Mouse (Mus musculus) limb, embryonic 14.5 days (tissue): ENCODE data around the gene Naif1. TPM values are rescaled to one million over a fixed set of nuclear protein-coding genes. Genes with fewer than 3 reads are reported as not detected.
A peak's percentile ranks its signal among the peaks of the same experiment; 100 is the strongest.

ENCODE experiments used
- ATAC-seq: fragments of 200-750 bp; cut with Nextera tagmentation; 2 replicates; pipeline ENCODE4 v1.8.0; 2017; ENCODE audit warnings: low read depth, moderate number of reproducible peaks, moderate TSS enrichment; ENCODE audit not compliant: low FRiP score
- DNase-seq: peaks from one replicate; pipeline ENCODE4 v3.0.0-alpha.2; 2015; ENCODE audit warnings: low spot score
- H3K27ac ChIP-seq: fragments of 300-500 bp; sonication (generic); replicated peaks from 2 replicates; pipeline ENCODE4 v1.5.1; 2014; ENCODE audit warnings: low read depth, mild to moderate bottlenecking, low read length, moderate library complexity, mixed read lengths
- H3K27me3 ChIP-seq: fragments of 300-500 bp; sonication (generic); 2 replicates; pipeline ENCODE4 v1.6.1; 2014; ENCODE audit warnings: low read length, mixed read lengths; ENCODE audit not compliant: control insufficient read depth, insufficient read depth
- H3K36me3 ChIP-seq: fragments of 300-500 bp; sonication (generic); 2 replicates; pipeline ENCODE4 v1.6.1; 2014; ENCODE audit warnings: mild to moderate bottlenecking, low read length, moderate library complexity, mixed read lengths; ENCODE audit not compliant: control insufficient read depth, insufficient read depth
- H3K4me1 ChIP-seq: fragments of 300-500 bp; sonication (generic); 2 replicates; pipeline ENCODE4 v1.6.1; 2014; ENCODE audit warnings: antibody characterized with exemption, low read length, mixed read lengths; ENCODE audit not compliant: control insufficient read depth, insufficient read depth
- H3K4me2 ChIP-seq: fragments of 300-500 bp; sonication (generic); replicated peaks from 2 replicates; pipeline ENCODE4 v1.6.1; 2014; ENCODE audit warnings: low read depth, mild to moderate bottlenecking, low read length, moderate library complexity; ENCODE audit not compliant: severe bottlenecking
- H3K4me3 ChIP-seq: fragments of 300-500 bp; sonication (generic); replicated peaks from 2 replicates; pipeline ENCODE4 v1.5.1; 2014; ENCODE audit warnings: low read length
- H3K9ac ChIP-seq: fragments of 300-500 bp; sonication (generic); 2 replicates; pipeline ENCODE4 v1.6.1; 2014; ENCODE audit warnings: mild to moderate bottlenecking, low read depth, low read length, moderate library complexity; ENCODE audit not compliant: severe bottlenecking
- H3K9me3 ChIP-seq: fragments of 300-500 bp; sonication (generic); 2 replicates; pipeline ENCODE4 v1.6.1; 2016; ENCODE audit warnings: low read length; ENCODE audit not compliant: control insufficient read depth
- POLR2A ChIP-seq: fragments of 200-500 bp; IDR thresholded peaks from 2 replicates; pipeline ENCODE4 v1.8.0; 2012; ENCODE audit warnings: inconsistent platforms, mild to moderate bottlenecking, moderate library complexity, borderline replicate concordance; ENCODE audit not compliant: insufficient read depth, insufficient read length; ENCODE audit errors: extremely low read depth
- WGBS: fragments of 180-500 bp; shearing (Covaris S2); extraction: QIAGEN DNeasy Blood & Tissue Kit; methylation state at CpG from one replicate; pipeline ENCODE4 v1.1.7; 2014; 5-methylcytosine and 5-hydroxymethylcytosine counted together
- polyA plus RNA-seq, 2 experiments: library from polyadenylated mRNA; depleted of rRNA in 1 of 2; stranded (reverse) in 1 of 2; unstranded in 1 of 2; fragments of >200 nt; fragmentation: Nextera tagmentation in 1 of 2; extraction: Ambion mirVana in 1 of 2; gene quantifications; 2 replicates each; pipeline versions ENCODE4 v1.2.1 to v1.2.3; 2012 to 2014

Gene Naif1
- polyA plus RNA-seq, 2 experiments: 4.2 to 4.5 TPM

DNA sequence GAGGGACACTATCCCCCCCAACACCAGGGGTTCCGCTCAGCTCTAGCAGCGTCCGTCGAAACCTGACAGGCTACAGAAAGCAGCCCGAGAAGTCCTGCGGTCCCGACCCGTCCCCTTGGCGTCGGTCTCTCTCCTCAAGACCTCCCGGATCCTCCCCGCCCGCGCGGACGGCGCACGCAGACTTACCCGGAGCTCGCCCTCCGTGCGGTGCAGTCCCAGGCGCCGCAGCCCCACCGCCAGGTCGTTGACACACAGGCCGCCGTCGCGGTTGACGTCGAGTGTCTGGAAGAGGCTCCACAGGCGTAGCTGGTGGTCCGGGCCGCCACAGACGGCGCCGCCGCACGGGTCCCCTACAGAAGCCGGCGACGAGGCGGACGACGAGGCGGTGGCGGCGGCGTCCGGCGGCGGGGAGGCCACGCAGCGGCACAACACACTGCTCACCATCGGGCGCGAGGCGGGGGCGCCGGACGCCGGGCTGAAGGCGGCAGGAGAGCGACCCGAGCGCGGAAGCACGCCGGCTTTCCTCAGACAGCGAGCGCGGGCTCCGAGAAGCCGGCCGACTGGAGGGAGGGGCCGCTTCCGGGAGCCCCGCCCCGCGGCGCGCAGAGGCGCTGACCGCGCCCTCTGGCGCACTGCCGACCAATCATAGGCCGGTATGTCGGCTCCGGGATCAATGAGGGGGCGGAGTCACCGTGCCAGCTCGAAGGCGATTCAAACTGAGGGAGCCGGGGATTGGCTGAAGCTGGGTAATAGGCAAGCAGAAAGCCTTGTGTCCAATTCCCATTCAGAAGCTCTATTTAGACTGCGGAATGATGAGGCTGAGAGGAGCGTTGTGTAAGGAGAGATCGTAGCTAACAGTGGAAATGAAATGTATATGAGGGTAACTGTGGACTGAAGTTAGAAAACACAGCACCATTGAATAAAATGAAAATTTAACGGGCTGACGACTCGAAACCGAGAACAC, 906 bp downstream of the Naif1 start, which contains the start of gene Slc25a25:
Gene Slc25a25 (minus strand): TSS at position 565 of the 964 bp plus-strand sequence.
- DNase-seq: peak; percentile 99
- peak; percentile 87 for ATAC-seq
- H3K4me3 ChIP-seq: peak within 1 kb of the TSS; percentile 91
- peaks cover 27% of the 10 kb centered on the region for H3K4me1 ChIP-seq
- H3K4me2 ChIP-seq: peak within 1 kb of the TSS; percentile 78
- no peaks in the 10 kb centered on the region for H3K9me3 ChIP-seq
- WGBS: 1% methylated on average over 93 of the region's 103 CpGs
- H3K27me3 ChIP-seq: no peaks in the 10 kb centered on the region
- peak within 1 kb of the TSS; percentile 72 for H3K9ac ChIP-seq
- peak within 1 kb of the TSS; percentile 86 for H3K27ac ChIP-seq
- TF ChIP-seq POLR2A: 0 out of 2 replicates have a peak, but pooled peaks have one; percentile 27
- peaks cover 13% of the 10 kb centered on the region for H3K36me3 ChIP-seq

DNA sequence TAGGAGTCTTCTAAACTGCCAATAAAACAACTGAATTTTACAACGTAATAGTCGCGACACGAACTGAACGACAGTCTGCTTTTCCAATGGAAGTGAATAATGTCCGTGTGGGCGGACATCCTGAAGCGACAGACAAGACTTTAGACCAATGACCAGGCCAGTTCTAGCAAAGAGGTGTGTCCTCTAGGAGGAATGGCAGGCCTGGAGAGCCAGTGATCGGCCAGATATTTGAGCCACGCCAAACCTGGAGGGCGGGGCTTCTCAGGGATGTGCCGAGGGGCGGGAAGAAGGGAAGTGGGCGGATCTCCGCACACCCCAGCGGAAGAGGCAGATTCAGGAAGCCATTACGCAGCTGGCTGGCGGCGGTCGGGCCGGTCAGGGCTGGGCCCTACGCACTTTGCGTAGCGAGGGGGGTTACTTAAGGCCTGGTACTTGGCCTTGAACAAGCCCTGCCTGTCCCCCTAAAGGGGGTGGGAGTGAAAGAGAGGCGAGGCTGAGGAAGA, 1.7 kb downstream of the Naif1 start:
- peak; percentile 99 for DNase-seq
- no peaks in the 10 kb centered on the region for H3K27me3 ChIP-seq
- H3K9me3 ChIP-seq: no peaks in the 10 kb centered on the region
- H3K4me3 ChIP-seq: peak overlapping the region; percentile 91
- H3K4me2 ChIP-seq: peak overlapping the region; percentile 78
- peaks cover 27% of the 10 kb centered on the region for H3K4me1 ChIP-seq
- H3K9ac ChIP-seq: peak overlapping the region; percentile 72
- TF ChIP-seq POLR2A: 0 out of 2 replicates have a peak, but pooled peaks have one; percentile 38
- H3K36me3 ChIP-seq: peaks cover 18% of the 10 kb centered on the region
- WGBS: under 1% methylated on average over 25 of the region's 25 CpGs
- H3K27ac ChIP-seq: peak overlapping the region; percentile 86
- peak; percentile 96 for ATAC-seq

DNA sequence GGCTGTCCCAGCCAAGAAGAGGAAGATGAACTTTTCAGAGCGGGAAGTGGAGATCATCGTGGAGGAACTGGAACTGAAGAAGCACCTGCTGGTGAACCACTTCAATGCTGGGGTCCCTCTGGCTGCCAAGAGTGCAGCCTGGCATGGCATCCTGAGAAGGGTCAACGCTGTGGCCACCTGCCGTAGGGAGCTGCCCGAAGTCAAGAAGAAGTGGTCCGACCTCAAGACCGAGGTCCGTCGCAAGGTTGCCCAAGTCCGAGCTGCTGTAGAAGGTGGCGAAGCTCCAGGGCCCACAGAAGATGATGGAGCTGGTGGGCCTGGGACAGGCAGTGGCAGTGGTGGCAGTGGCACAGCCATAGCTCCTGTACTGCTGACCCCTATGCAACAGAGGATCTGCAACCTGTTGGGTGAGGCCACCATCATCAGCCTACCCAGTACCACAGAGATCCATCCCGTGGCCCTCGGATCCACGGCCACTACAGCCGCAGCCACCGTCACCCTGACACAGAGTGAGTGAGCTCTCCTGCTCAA, 2.2 kb downstream of the Naif1 start:
- Histone ChIP-seq H3K4me3 (peak overlapping the region; percentile 91), H3K4me2 (peak overlapping the region; percentile 78), H3K4me1 (peaks cover 25% of the 10 kb centered on the region), H3K9me3 (no peaks in the 10 kb centered on the region), H3K36me3 (peaks cover 20% of the 10 kb centered on the region), H3K9ac (peak overlapping the region; percentile 37; the same call in 1 of the 2 replicates), H3K27me3 (no peaks in the 10 kb centered on the region), H3K27ac (peak overlapping the region; percentile 62)
- ATAC-seq: no peak
- DNase-seq: no peak
- TF ChIP-seq POLR2A: 0 out of 2 replicates have a peak, but pooled peaks have one; percentile 4
- 96% methylated on average over 16 of the region's 16 CpGs for WGBS

DNA sequence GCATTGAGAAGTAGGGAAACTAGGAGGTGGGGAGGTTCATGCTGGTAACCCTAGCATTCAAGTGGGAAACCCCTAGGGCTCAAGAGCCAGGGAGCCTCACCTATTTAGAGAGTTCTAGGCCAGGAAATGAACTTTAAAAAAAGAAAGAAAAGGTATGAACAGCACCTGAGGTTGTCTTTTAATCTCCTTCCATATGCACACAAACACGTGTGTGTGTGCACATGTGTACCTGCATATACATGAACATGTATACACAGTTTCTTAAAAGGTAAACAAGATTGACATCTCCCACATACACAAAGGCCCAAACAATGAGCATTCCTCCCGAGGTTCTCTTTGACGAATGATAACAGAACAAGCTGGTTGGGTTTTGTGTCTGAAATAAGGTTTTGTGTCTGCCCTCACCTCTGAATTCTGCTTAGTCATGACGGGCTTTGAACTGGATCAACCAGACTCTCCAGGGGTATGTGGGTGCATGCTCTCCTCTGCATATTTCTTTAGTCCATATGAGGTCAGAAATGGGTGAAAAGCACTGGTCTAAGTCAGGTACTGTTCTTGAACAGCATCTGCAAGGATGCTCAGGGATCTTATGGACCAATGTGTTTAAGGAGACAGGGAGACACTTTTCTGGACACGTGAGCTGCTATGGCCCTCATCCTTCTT, 3.5 kb downstream of the Naif1 start:
- DNase-seq (no peak), ATAC-seq (no peak)
- no peak overlapping the region for H3K4me2 ChIP-seq
- no peaks in the 10 kb centered on the region for H3K9me3 ChIP-seq
- no peak overlapping the region for H3K9ac ChIP-seq
- H3K4me3 ChIP-seq: no peak overlapping the region
- TF ChIP-seq POLR2A: no peak
- no peaks in the 10 kb centered on the region for H3K27me3 ChIP-seq
- H3K27ac ChIP-seq: no peak overlapping the region
- 87% methylated on average over 5 of the region's 5 CpGs for WGBS
- H3K4me1 ChIP-seq: peaks cover 22% of the 10 kb centered on the region
- H3K36me3 ChIP-seq: peaks cover 23% of the 10 kb centered on the region

DNA sequence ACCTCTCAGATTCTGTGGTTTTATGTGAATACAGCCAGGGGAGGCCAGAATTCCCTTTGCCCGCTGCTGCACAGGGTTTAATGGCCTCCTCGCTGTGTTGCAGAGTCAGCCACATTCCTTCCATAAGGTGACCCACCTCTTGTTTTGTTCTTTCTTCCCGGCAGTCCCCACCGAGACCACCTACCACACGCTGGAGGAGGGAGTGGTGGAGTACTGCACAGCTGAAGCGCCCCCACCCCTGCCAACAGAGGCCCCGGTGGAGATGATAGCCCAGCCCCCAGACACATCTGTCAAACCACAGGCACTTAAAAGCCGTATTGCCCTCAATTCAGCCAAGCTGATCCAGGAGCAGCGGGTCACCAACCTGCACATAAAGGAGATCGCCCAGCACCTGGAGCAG, 4.4 kb downstream of the Naif1 start:
- DNase-seq: no peak
- 66% methylated on average over 10 of the region's 10 CpGs for WGBS
- ATAC-seq: no peak
- TF ChIP-seq POLR2A: no peak
- Histone ChIP-seq H3K27ac (no peak overlapping the region), H3K36me3 (peaks cover 23% of the 10 kb centered on the region), H3K4me3 (no peak overlapping the region), H3K4me2 (no peak overlapping the region), H3K9me3 (no peaks in the 10 kb centered on the region), H3K4me1 (peaks cover 22% of the 10 kb centered on the region), H3K27me3 (no peaks in the 10 kb centered on the region), H3K9ac (0 out of 2 replicates have a peak overlapping the region, but pooled peaks have one; percentile 16)
